Mouse (Mus musculus) adipocyte (in vitro differentiated cells): ENCODE results near the gene Abhd18.
A peak's percentile ranks its signal among the peaks of the same experiment; 100 is the strongest.
"Not testable (repeated sequence)": the region's sequence is repeated elsewhere in the genome, so short reads cannot be mapped to it uniquely, and the experiment has no call there.

Experiments
- DNase-seq: peaks from one replicate; pipeline ENCODE4 v3.0.0-alpha.2; 2016; ENCODE audit warnings: low spot score

Gene Abhd18

GRCm38 (mm10) chr3:40846957-40847017, at the start of gene Abhd18:
TSS of gene Abhd18 (plus strand) at chr3:40846970.
- DNase-seq = not testable (repeated sequence)

GRCm38 (mm10) chr3:40798054-40798453, 48.7 kb upstream of the Abhd18 start:
- no peak for DNase-seq

GRCm38 (mm10) chr3:40798500-40798899, 48.3 kb upstream of the Abhd18 start:
- DNase-seq = peak; percentile 62

GRCm38 (mm10) chr3:40799530-40800372, 47.0 kb upstream of the Abhd18 start, which contains the start of gene Plk4:
TSS of gene Plk4 (plus strand) at chr3:40800019.
- peak; percentile 99 for DNase-seq

- no peak for DNase-seq
Observed at GRCm38 (mm10) chr3:40800373-40800823, 46.4 kb upstream of the Abhd18 start.

- DNase-seq = no peak
Observed at GRCm38 (mm10) chr3:40806871-40807270, 39.9 kb upstream of the Abhd18 start.

GRCm38 (mm10) chr3:40808686-40809085, 38.1 kb upstream of the Abhd18 start:
- DNase-seq = peak; percentile 55

- DNase-seq = no peak
Observed at GRCm38 (mm10) chr3:40809894-40810293, 36.9 kb upstream of the Abhd18 start.

GRCm38 (mm10) chr3:40813275-40813674, 33.5 kb upstream of the Abhd18 start:
- DNase-seq = no peak

GRCm38 (mm10) chr3:40845521-40845920, 1.2 kb upstream of the Abhd18 start:
- peak; percentile 52 for DNase-seq

- DNase-seq = peak; percentile 99
Observed at GRCm38 (mm10) chr3:40846473-40846956, 255 bp upstream of the Abhd18 start, which contains the start of gene Mfsd8. TSS of gene Mfsd8 (minus strand) at chr3:40846886.

- peak; percentile 47 for DNase-seq
Observed at GRCm38 (mm10) chr3:40847018-40847417, 248 bp downstream of the Abhd18 start.

- DNase-seq = not testable (repeated sequence)
Observed at GRCm38 (mm10) chr3:40847936-40848335, 1.2 kb downstream of the Abhd18 start.

- not testable (repeated sequence) for DNase-seq
Observed at GRCm38 (mm10) chr3:40853123-40853738, 6.5 kb downstream of the Abhd18 start.

GRCm38 (mm10) chr3:40893816-40894258, 47.1 kb downstream of the Abhd18 start:
- peak; percentile 98 for DNase-seq

GRCm38 (mm10) chr3:40894336-40894735, 47.6 kb downstream of the Abhd18 start:
- not testable (repeated sequence) for DNase-seq

- DNase-seq = not testable (repeated sequence)
Observed at GRCm38 (mm10) chr3:40902443-40902842, 55.7 kb downstream of the Abhd18 start, which contains the start of gene 1700034I23Rik. TSS of gene 1700034I23Rik (minus strand) at chr3:40902543.

- no peak for DNase-seq
Observed at GRCm38 (mm10) chr3:40938189-40938588, 91.4 kb downstream of the Abhd18 start.

GRCm38 (mm10) chr3:40938592-40938991, 91.8 kb downstream of the Abhd18 start:
- no peak for DNase-seq

GRCm38 (mm10) chr3:40939019-40939418, 92.2 kb downstream of the Abhd18 start:
- DNase-seq = no peak

- DNase-seq = peak; percentile 94
Observed at GRCm38 (mm10) chr3:40949170-40949902, 102.6 kb downstream of the Abhd18 start, which contains the start of gene Larp1b. TSS of gene Larp1b (plus strand) at chr3:40949828.

- DNase-seq = peak; percentile 21
Observed at GRCm38 (mm10) chr3:40949903-40950600, 103.3 kb downstream of the Abhd18 start.
